Mouse (Mus musculus) kidney, adult 9 months (tissue): Measurements from ENCODE around the gene Cadps.

ENCODE experiments used
- DNase-seq: peaks from one replicate; pipeline ENCODE4 v3.0.0; 2022

Cadps gene

DNA sequence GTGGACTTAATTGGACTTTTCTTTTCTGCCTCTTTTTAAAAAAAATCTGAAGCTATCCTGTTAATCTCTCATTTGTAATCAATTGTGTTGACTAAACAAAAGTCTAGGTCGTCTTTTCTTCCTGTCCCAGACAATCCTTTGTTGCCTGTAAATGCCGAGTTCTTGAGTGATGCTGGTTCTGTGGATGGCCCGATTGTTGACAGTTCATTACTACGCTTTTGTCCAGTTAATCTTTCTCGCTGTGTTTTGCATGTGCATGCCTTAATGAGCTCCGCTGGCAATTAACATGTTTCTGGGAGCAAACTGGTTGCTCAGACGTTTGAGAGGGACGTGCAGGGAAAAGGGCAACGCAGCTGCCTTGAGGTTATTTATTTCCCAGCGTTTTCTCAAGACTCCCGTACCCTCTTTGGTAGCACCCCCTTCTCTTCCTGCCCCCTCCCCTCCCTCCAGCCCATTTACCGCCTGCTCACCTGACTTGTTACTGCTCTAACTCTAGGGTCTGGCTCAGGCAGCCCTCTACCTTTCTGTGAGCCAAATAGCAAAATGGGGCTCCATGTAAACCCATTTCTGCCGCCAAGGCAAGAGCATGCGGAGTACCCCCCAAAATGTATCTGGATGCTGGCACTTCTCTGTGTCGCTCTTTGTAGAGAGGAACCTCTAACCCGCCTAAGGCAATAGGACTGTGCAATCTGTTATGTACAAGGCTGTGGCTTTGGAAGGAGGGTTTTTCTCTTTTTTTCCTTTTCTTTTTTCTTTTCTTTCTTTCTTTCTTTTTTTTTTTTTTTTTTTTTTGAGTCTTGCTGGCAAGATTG lies 484.7 kb downstream of the Cadps start:
- no peak for DNase-seq

DNA sequence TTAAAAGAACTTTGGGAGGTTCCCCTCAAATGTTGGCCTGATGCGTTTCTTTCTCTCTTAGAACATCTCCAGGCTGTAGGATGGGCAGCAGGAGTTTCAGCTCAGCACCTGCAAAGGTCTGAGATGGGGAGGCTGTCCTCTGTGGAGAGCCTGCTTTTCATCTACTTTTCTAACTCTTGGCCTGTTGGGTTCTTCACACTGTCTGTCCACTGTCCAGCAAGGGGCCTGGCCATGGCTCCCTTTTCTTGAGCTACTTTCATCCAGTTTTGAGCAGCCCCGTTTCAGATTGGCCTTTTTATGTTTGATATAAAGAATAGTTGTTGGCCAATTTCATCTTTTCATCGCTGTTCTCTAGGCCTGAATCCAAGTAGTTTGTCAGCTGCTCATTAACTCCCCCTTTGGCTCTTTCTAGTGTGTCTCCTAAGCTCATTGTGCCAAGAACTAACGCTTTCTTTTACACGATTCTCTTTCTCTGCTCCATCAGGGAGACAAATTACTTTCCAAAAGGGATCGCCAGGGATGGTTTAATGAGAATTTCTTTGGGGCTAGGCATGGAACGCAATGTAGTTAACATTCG lies 485.4 kb downstream of the Cadps start:
- no peak for DNase-seq

DNA sequence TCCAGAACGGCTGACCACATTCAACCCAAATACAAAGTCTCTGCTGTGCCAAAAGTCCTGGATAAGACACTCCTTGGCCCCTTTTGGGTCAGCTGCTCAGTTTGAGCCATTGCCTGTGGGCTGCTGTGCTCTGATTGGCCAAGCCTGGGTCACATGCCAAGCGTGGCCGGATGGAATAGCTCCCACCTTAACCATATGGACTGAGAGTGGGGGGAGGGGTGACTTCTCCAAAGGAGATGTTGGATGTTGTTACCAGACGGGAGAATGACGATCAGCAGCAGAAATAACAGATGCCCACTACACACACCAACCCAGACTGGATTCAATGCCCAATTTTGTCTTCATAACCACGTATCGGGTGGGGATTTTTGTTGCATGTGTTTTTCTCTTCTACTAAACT lies 488.0 kb downstream of the Cadps start:
- no peak for DNase-seq

DNA sequence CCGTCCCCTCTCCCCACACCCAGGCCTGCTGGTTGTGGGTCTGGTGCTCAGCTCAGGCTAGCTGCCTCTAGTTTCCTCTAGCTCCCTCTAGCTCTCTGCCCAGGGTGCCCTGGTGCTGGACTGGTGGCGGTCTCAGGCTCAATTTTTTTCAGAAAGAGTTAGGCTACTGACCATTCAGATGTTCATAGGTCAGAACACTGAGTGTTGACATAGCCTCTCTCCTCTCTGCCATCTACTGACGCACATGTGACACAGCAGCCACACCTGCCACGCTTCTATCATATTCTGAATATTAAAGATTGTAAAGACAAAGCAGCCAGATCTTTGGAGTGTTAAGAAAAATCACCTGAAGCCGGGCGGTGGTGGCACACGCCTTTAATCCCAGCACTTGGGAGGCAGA lies 489.3 kb downstream of the Cadps start:
- no peak for DNase-seq
